Mouse (Mus musculus) embryo, embryonic 11.5 days (tissue): ENCODE measurements around the gene Frmd4b.

Experiments used
- DNase-seq: peaks from one replicate; pipeline ENCODE4 v3.0.0-alpha.2; 2012; ENCODE audit warnings: low read depth, low spot score

Gene Frmd4b

GRCm38 (mm10) chr6:97617266-97617743 is at the start of gene Frmd4b:
Gene Frmd4b, minus strand, starts transcription at chr6:97617541.
- DNase-seq, result peak; percentile 61

GRCm38 (mm10) chr6:97666417-97666816 is 49.1 kb upstream of the Frmd4b start:
- peak; percentile 4 for DNase-seq

- DNase-seq, result no peak
Observed at GRCm38 (mm10) chr6:97658921-97659320, 41.6 kb upstream of the Frmd4b start.

DNA sequence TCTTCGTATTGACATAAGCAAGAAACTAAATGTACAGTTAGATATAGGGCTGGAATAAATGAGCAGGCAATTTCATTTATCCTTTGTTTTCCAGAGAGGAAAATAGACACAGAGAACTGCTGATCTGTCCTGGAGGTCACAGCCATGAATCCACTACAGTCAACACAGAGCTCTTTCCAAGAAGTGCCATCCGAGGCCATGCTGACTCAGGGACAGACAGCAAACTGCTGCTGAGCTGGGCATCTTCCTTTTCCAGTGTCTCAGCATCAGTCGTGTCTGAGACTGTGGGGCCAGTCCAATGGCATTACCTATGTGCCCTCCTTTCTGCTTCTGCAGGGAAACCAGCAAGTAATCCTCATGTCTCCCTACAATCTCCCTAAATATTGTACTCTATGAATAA is 38.6 kb upstream of the Frmd4b start:
- no peak for DNase-seq

GRCm38 (mm10) chr6:97647501-97647900 is 30.2 kb upstream of the Frmd4b start:
- no peak for DNase-seq

DNA sequence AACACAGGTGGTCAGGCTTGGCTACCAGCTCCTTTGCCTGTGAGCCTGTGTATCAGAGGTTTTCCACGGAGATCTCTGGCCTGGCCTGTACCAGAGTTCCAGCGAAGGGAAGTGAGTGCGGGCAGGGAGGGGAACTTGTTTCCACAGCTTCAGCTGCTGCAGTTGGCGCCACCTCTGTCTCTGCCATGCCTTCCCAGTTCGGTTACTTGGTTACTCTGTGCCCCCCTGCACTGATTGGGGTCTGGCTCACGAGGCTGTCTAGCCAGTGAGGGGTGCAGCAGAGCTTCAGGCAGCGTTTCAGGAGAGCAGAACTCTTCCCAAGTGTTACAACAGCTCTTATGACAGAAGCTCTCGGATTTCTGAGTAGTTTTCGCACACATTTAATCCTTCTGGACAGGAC is 6.0 kb upstream of the Frmd4b start:
- DNase-seq, result no peak

DNA sequence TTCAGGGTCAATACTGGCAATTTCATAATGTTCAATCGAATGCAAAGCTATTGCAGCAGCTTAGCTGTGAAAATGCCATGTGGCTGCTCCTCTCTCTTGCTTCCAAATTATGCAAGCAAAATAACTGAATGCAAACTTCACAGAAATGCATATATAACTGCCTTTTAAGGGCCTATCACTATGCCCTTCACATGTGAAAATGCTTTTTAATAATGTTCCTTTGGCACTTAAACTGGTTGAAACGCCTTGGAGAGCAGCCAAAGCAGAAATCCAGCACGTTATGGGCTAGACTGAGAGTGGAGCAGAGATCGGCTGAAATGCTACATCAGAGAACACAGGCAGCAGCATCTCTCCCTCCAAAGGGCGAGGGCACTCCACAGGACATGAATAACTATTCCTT is 4.9 kb upstream of the Frmd4b start:
- DNase-seq, result no peak

DNA sequence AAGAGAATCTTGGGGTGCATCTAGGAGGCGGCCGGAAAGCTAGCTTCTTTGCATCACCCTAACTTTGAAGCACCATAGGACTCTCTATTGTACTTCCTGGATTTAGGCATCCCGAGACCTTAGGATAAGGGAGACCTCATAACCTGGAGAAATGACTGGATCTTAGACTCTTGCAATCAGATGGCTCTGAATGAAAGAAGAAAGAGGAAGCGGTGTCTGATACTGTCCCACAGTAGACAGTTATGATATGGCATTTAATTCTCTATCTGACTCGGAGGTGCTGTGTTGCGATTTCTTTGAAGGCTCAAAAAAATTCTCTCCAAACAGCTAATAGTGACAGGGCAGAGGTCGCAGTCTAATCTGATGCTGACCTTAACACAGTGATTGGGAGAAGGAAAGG is 433 bp upstream of the Frmd4b start:
- no peak for DNase-seq

GRCm38 (mm10) chr6:97616658-97617265 is 579 bp downstream of the Frmd4b start:
- DNase-seq, result peak; percentile 43

GRCm38 (mm10) chr6:97615901-97616461 is 1.4 kb downstream of the Frmd4b start:
- no peak for DNase-seq

DNA sequence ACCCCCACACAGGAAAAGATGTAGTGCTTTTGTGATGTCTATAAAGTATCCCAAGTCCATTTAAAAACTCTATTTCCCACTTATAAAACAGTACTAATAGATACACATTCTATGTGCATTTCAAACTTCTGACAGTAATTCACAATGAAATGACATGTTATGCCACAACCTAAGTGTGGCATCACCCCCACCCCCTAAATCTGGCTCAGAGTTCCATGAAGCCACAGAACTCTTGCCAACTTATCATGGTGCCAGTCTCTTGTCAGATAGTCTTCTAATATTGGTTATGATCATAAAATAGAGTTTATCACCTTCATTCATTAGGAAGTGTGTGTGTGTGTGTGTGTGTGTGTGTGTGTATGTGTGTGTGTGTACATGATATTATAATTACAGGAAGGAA is 3.2 kb downstream of the Frmd4b start:
- DNase-seq, result no peak

- DNase-seq, result no peak
Observed at GRCm38 (mm10) chr6:97612861-97613260, 4.5 kb downstream of the Frmd4b start.

- no peak for DNase-seq
Observed at GRCm38 (mm10) chr6:97610051-97610450, 7.3 kb downstream of the Frmd4b start.

DNA sequence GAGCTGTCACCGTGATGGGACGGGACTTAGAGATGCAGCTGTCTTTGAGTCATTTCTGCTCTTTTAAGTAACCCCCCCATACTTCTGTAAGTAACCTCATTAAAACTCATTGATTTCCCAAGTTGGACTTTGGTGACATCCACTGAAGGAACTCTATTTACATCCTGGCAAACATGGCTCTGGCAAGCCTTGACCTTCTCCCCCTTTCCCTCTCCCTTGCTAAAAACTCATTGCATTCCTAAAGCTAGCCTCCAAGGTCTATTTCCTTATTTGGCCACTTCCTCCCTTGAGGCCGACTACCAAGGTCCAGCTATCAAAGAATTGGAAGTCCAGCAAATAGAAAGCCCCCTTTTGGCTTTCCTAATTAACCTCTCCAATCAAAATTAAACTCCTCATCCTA is 9.7 kb downstream of the Frmd4b start:
- no peak for DNase-seq

DNA sequence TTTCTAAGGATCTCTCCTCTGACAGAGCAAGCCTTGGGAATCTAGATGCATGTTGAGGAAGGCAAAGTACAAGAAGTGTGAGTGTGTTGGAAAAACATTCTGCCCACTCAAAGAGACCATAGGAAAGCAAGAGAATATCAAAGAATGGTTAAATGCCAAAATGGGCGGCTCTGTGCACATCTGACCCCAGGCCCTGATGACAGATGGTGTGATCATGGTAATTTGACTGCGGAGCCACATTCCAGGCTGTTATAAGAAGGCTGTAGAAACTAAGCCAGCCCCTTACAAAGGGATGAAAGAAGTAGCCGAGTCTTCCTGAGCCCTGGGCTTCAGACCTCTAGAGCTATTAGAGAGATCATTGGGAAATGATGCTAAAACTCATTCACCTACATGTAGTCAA is 22.1 kb downstream of the Frmd4b start:
- no peak for DNase-seq

DNA sequence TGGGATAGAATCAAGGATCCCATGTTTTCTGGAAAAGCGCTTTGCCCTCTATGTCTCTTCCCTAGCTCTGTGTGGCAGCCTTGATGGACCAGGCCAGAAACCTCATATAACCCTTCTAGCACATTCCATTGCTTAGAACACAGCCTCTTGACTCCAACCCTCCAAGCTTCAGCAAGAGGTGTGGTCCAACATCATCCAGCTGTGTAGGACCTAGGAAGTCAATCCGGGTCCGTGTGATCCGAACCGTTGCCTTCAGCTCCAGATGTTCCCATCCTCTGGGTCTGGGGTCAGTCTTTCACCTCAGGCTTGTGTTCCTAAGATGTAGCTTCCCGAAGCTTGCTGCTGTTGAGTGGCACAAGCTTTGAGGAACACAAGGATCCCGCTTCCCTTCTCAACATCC is 22.8 kb downstream of the Frmd4b start:
- DNase-seq, result no peak

GRCm38 (mm10) chr6:97590230-97590629 is 27.1 kb downstream of the Frmd4b start:
- no peak for DNase-seq

DNA sequence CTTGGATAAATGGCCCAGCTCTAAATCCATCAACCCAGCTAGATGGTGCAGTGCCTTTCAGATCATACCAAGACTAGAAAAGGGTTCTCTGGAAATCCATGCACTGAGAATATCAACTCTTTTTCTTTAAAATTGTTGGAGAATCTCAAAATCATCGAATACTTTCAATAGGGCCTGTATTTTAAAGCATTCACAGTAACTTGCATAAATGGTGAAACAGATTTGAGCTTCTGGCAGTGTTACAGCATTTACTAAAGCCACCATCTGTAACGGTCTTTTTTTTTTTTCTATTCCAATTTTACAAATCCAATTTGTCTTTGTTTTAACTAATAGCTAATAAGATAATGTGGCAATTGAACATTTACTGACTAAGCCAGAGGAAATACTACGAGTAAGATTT is 27.8 kb downstream of the Frmd4b start:
- DNase-seq, result no peak

GRCm38 (mm10) chr6:97589031-97589430 is 28.3 kb downstream of the Frmd4b start:
- DNase-seq, result no peak

DNA sequence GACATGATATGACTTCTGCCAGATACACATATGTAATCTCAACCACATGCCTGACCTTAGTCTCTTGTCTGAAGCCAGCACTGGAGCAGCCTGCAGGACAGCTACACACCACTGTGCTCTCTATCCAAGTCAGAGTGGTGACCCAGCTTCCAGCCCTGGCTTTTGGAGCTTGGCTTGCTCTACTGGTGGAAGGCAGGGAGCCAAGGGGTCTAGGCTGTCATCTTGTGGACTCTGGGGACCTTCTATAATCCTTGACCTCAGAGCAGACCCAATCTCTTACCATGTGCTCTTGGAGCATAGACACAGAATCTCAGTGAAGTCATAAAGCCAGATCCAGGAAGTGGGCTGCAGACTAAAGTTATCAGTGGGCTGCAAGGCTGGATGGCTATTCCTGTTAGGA is 30.7 kb downstream of the Frmd4b start:
- no peak for DNase-seq

DNA sequence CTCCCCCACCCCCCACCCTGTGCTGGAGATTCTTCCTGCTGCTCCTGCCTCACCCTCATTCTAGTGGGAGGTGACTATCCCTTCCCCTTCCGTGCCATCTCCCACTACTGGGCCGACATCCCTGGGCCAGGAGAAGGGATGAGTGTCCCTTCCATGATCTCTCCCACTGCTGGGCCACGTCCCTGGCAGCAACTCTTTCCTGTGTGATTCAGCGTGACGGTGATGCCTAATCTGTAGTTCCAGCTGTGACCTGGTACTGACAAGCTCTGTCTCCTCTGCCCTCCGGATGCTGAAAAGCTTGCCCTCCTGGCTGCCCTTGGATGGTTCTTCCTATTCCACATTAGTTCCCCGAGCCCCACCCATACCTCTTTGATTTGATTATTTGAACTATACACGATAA is 31.3 kb downstream of the Frmd4b start:
- DNase-seq, result no peak

GRCm38 (mm10) chr6:97582748-97583147 is 34.6 kb downstream of the Frmd4b start:
- DNase-seq, result no peak

- DNase-seq, result no peak
Observed at GRCm38 (mm10) chr6:97581941-97582340, 35.4 kb downstream of the Frmd4b start.
